Mouse (Mus musculus) yolk sac, embryonic 10.5 days (tissue): ENCODE data around the gene H2al2a.
"Not testable (repeated sequence)": the region's sequence is repeated elsewhere in the genome, so short reads cannot be mapped to it uniquely, and the experiment has no call there.

Experiments used
- DNase-seq: peaks from one replicate; pipeline ENCODE4 v3.0.0-alpha.2; 2017; ENCODE audit warnings: low spot score

The H2al2a gene

GRCm38 (mm10) chr2:17977645-17978044 is 19.1 kb downstream of the H2al2a start:
- not testable (repeated sequence) for DNase-seq

- DNase-seq = peak; percentile 24
Measured at GRCm38 (mm10) chr2:17975601-17976327, 21.0 kb downstream of the H2al2a start.

GRCm38 (mm10) chr2:17973868-17974440 is 22.8 kb downstream of the H2al2a start:
- DNase-seq = peak; percentile 12

- no peak for DNase-seq
Measured at GRCm38 (mm10) chr2:17973246-17973645, 23.5 kb downstream of the H2al2a start.

- no peak for DNase-seq
Measured at GRCm38 (mm10) chr2:17972843-17973242, 23.9 kb downstream of the H2al2a start.

- DNase-seq = no peak
Measured at GRCm38 (mm10) chr2:17971407-17971806, 25.4 kb downstream of the H2al2a start.

GRCm38 (mm10) chr2:17970662-17971061 is 26.1 kb downstream of the H2al2a start:
- DNase-seq = no peak

- DNase-seq = no peak
Measured at GRCm38 (mm10) chr2:17970187-17970586, 26.6 kb downstream of the H2al2a start.

GRCm38 (mm10) chr2:17968571-17968970 is 28.2 kb downstream of the H2al2a start:
- DNase-seq = no peak

- DNase-seq = not testable (repeated sequence)
Measured at GRCm38 (mm10) chr2:17968037-17968436, 28.7 kb downstream of the H2al2a start.

- DNase-seq = no peak
Measured at GRCm38 (mm10) chr2:17959501-17959900, 37.3 kb downstream of the H2al2a start.

GRCm38 (mm10) chr2:17946875-17947274 is 49.9 kb downstream of the H2al2a start:
- no peak for DNase-seq
